Mouse (Mus musculus) kidney, adult 2 months (tissue): ENCODE data around the gene Itih2. TPM values are rescaled to one million over a fixed set of nuclear protein-coding genes. Genes with fewer than 3 reads are reported as not detected.

Source experiments
- DNase-seq: peaks from one replicate; pipeline ENCODE4 v3.0.0; 2021
- H3K27ac ChIP-seq: fragments of 200-500 bp; 2 replicates; pipeline ENCODE4 v1.5.1; 2012; ENCODE audit warnings: low read depth, low read length, control low read depth, inconsistent platforms; ENCODE audit not compliant: insufficient read depth
- H3K27me3 ChIP-seq: fragments of 200-500 bp; replicated peaks from 2 replicates; pipeline ENCODE4 v1.6.1; 2012; ENCODE audit warnings: mild to moderate bottlenecking, moderate library complexity, low read length, inconsistent platforms; ENCODE audit not compliant: control insufficient read depth, insufficient read depth
- H3K36me3 ChIP-seq: fragments of 200-500 bp; 2 replicates; pipeline ENCODE4 v1.6.1; 2012; ENCODE audit warnings: mild to moderate bottlenecking, moderate library complexity, low read length, inconsistent platforms; ENCODE audit not compliant: control insufficient read depth, insufficient read depth
- H3K4me1 ChIP-seq: fragments of 200-500 bp; 2 replicates; pipeline ENCODE4 v1.6.1; 2011; ENCODE audit warnings: low read length; ENCODE audit not compliant: control insufficient read depth, insufficient read depth
- H3K4me3 ChIP-seq: fragments of 200-500 bp; 2 replicates; pipeline ENCODE4 v1.5.1; 2011; ENCODE audit warnings: mild to moderate bottlenecking, low read depth, low read length, control low read depth; ENCODE audit not compliant: insufficient read depth
- CTCF ChIP-seq: fragments of 200-500 bp; conservative IDR thresholded peaks from 2 replicates; pipeline ENCODE4 v1.5.1; 2011; ENCODE audit warnings: low read depth, mild to moderate bottlenecking, control low read depth, low read length, moderate library complexity, mixed read lengths; ENCODE audit not compliant: insufficient read depth, insufficient read length
- POLR2A ChIP-seq: fragments of 200-500 bp; IDR thresholded peaks from one replicate; pipeline ENCODE4 v1.6.1; 2011; ENCODE audit warnings: low read depth, low read length, control low read depth
- WGBS: fragments of 180-500 bp; shearing (Covaris S2); methylation state at CpG from one replicate; pipeline ENCODE4 v1.1.7; 2018; 5-methylcytosine and 5-hydroxymethylcytosine counted together
- polyA plus RNA-seq: library from polyadenylated mRNA; depleted of rRNA; stranded (reverse); fragments of >200 nt; gene quantifications from 2 replicates; pipeline ENCODE4 v1.2.3, GENCODE M21; 2012

The Itih2 gene
- polyA plus RNA-seq, 1 experiment = 0.78 TPM

DNA sequence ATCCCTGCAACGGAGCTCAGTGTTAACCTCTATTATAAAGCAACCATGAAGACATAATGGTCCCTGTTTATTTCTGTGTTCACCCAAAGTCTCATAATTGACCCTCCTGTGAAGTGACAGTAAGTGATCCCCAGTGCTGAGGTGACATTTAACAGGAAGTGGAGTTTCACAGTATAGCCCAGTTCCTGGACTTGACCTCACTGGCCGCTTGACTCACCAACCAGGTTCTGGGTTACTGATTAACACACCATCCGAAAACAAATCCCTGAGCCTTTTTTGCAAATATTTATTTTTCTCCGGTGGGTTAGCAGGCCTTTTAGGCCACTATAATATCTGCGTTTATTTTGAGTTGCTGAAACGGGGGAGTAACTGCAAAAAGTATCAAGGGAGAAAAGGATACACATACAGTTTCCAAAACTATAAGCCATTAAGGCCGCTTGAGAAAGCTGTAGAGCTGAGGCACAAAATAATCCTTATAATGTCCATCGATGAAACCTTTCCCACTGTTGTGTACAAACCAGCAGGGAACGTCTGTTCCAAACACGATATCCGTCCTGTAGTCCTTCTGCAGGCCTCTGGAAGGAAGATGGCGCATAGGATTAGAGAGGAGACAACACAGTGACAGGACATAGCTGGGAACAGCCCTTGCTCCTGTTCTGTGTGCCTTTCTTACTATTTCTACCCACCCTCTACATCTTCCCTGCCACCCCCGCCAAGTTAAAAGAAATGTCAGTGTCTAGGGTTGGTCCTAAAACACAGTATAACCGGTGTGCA lies 36.7 kb downstream of the Itih2 start:
- H3K27me3 ChIP-seq = no peaks in the 10 kb centered on the region
- WGBS = 64% methylated on average over 14 of the region's 14 CpGs
- TF ChIP-seq POLR2A (no peak), CTCF (no peak)
- 0 out of 2 replicates have a peak, but pooled peaks cover 3% of the 10 kb centered on the region for H3K4me1 ChIP-seq
- DNase-seq = peak; percentile 64
- peaks cover 7% of the 10 kb centered on the region for H3K36me3 ChIP-seq
- H3K4me3 ChIP-seq = no peak overlapping the region
- H3K27ac ChIP-seq = no peak overlapping the region

DNA sequence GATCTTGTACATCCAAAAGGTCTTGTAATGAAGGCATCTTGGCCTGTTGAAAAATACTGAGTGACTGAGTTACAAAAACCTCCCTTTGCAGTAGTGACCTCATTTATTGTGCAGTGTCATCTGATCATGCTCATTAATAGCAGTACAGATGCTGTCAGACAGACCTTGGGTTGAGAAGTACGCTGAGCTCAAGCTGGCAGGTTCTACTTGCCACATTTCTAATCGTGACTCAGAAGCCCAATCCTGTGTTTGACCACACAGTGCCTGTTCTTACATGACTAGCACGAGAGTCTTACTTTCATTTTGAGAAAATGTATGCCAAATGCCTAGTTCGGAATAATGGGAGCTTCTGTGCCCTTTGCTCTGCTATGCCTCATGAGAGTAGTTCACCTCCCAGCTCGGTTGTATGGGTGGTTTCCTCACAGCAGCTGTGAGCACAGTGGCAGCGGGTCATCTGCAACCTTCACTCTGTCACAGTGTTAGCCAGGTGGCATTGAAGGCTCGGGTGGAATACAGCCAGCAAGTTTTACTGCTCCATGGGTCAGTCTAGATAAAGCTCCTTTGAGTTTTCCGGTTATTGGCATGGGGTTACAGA lies 43.8 kb downstream of the Itih2 start:
- TF ChIP-seq POLR2A = no peak
- TF ChIP-seq CTCF = no peak
- no peak for DNase-seq
- peaks cover 7% of the 10 kb centered on the region for H3K36me3 ChIP-seq
- WGBS = 70% methylated on average over 8 of the region's 8 CpGs
- H3K27me3 ChIP-seq = no peaks in the 10 kb centered on the region
- H3K4me3 ChIP-seq = no peak overlapping the region
- H3K4me1 ChIP-seq = no peaks in the 10 kb centered on the region
- no peak overlapping the region for H3K27ac ChIP-seq

- Histone ChIP-seq H3K27me3 (no peaks in the 10 kb centered on the region), H3K4me1 (peaks cover 17% of the 10 kb centered on the region), H3K27ac (no peak overlapping the region), H3K36me3 (no peaks in the 10 kb centered on the region), H3K4me3 (no peak overlapping the region)
- TF ChIP-seq POLR2A = no peak
- TF ChIP-seq CTCF = no peak
- no peak for DNase-seq
- 44% methylated on average over 1 of the region's 1 CpGs for WGBS
These were observed 48.5 kb downstream of the Itih2 start for GRCm38 (mm10) chr2:10082737-10083136.

DNA sequence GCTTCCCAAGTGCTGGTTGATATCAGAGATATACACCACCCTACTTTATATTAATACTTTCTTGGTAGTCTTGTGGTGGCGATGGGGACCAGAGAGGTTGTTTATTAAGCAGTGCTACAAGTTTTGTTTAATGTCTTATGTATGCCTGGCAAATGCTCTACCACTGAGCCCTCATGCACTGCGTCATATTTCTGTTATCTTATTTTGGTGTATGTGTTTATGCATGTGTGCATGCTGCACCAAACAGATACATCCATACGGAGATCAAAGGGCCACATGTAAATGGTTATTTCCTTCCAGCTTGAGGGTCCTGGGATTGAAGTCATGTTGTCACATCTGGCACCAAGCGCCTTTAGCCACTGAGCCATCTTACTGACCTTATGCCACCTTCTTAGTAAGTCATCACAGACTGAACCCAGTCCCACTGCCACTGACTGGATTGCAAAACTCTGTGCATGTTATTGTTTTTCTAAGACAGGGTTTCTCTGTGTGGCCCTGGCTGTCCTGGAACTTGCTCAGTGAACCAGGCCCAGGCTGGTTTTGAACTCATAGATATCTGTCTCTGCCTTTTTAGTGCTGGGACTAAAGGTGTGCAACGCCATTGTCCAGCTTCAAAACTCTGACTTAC lies 49.6 kb downstream of the Itih2 start:
- no peak for TF ChIP-seq CTCF
- TF ChIP-seq POLR2A = no peak
- no peaks in the 10 kb centered on the region for H3K36me3 ChIP-seq
- no peaks in the 10 kb centered on the region for H3K27me3 ChIP-seq
- peaks cover 21% of the 10 kb centered on the region for H3K4me1 ChIP-seq
- DNase-seq = no peak
- H3K4me3 ChIP-seq = no peak overlapping the region
- H3K27ac ChIP-seq = no peak overlapping the region
- WGBS = 87% methylated on average over 5 of the region's 5 CpGs

GRCm38 (mm10) chr2:10080310-10081010 lies 50.7 kb downstream of the Itih2 start, which contains the start of the genes Atp5c1 and Kin:
TSS of gene Atp5c1 (minus strand) at chr2:10080510.
TSS of gene Kin (plus strand) at chr2:10080593.
- no peaks in the 10 kb centered on the region for H3K27me3 ChIP-seq
- peaks cover 21% of the 10 kb centered on the region for H3K4me1 ChIP-seq
- WGBS = under 1% methylated on average over 61 of the region's 61 CpGs
- TF ChIP-seq CTCF (peak; percentile 46), POLR2A (peak; percentile 86)
- H3K36me3 ChIP-seq = no peaks in the 10 kb centered on the region
- peak; percentile 98 for DNase-seq
- peak within 1 kb of the TSS; percentile 99 for H3K27ac ChIP-seq
- peak within 1 kb of the TSS; percentile 91 for H3K4me3 ChIP-seq

DNA sequence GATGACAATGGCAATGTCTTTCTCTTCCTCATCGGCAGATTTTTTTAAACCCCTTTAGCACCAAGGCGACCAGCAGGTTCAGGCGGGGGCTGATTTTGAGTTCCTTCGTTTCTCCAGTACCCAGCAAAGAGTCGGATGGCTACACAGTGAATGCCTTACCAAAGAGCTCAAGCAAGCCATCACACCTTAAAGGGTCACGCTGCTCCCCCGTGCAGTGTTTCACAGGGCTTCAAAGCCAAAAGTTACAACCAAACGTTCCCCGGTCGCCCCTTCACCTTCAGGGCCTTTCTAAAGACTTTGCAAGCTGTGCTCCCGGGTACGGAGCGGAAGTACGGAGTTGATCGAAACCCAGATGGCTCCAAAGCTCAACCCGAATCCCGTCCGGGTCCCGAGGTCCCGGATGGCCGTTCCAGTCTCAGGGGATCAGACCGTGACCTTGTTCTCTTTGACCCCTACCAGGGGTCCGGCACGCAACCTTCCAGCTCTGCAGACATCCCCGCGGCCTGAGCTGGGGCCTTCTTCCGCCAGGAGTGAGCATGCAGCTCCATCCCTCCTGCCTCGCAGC lies 51.4 kb downstream of the Itih2 start:
- Histone ChIP-seq H3K27me3 (no peaks in the 10 kb centered on the region), H3K4me3 (peak overlapping the region; percentile 91), H3K27ac (peak overlapping the region; percentile 99), H3K36me3 (no peaks in the 10 kb centered on the region), H3K4me1 (peaks cover 21% of the 10 kb centered on the region)
- TF ChIP-seq POLR2A (no peak), CTCF (no peak)
- WGBS = under 1% methylated on average over 28 of the region's 28 CpGs
- no peak for DNase-seq
